ENCODE assay signal across 20 mouse cellular contexts in the genomic region with DNA sequence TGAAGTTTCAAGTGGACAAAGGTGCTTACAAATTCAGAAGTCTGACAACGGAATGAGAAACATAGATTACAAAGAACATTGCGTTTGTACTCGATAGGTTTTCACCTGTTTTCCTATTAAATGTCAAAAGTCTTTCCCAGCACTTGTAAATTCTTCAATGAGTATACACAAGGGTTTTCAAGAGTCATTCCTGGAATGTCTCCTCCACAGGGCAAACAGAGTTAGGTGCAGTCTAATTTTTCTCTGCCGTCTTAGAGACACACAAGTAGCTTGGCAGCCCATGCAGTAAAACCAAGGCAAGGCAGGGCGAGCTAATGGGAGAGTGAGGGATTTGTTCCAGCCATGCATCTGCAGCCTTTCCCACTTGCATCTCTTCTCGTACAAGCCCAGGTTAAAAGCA.
"Had no signal": no experiment of that assay in that cellular context is flagged by ENCODE, and none has a peak within 500 bp of the region (broad histone marks: within the 10 kb centered on the region; RNA-seq: fewer than 3 reads in every experiment).

No protein-coding gene starts in this region.

- H3K36me3 ChIP-seq: limb, embryonic 10.5 days; limb, embryonic 13.5 days; midbrain, embryonic 12.5 days; midbrain, embryonic 15.5 days; neural tube, embryonic 12.5 days; neural tube, embryonic 15.5 days had no signal

- DNase-seq: kidney, adult 18-20 months; kidney, adult 9 months; kidney, postnatal 14 days; kidney, postnatal 4 days; liver; liver, postnatal 0 days; right cerebral cortex, adult 18-20 months; right cerebral cortex, postnatal 25 days; thymus, adult 2 months; thymus, postnatal 25 days had no signal

- H3K9me3 ChIP-seq: limb, embryonic 10.5 days; limb, embryonic 13.5 days; midbrain, embryonic 12.5 days; midbrain, embryonic 15.5 days; neural tube, embryonic 12.5 days; neural tube, embryonic 15.5 days had no signal

- H3K4me2 ChIP-seq: hindbrain, embryonic 14.5 days; limb, embryonic 13.5 days; midbrain, embryonic 12.5 days; midbrain, embryonic 15.5 days; neural tube, embryonic 12.5 days; neural tube, embryonic 15.5 days had no signal

- H3K27me3 ChIP-seq: limb, embryonic 13.5 days; midbrain, embryonic 12.5 days; midbrain, embryonic 15.5 days; neural tube, embryonic 12.5 days; neural tube, embryonic 15.5 days had no signal

- ATAC-seq: hindbrain, postnatal 0 days; inflammation-experienced regulatory T-cells, adult 6 months; liver, postnatal 0 days; midbrain, embryonic 15.5 days had no signal

- H3K9ac ChIP-seq: hindbrain, embryonic 14.5 days; limb, embryonic 13.5 days; liver, embryonic 14.5 days; liver, postnatal 0 days; midbrain, embryonic 12.5 days; midbrain, embryonic 15.5 days; neural tube, embryonic 12.5 days; neural tube, embryonic 15.5 days had no signal

- H3K27ac ChIP-seq: hindbrain, embryonic 14.5 days; hindbrain, postnatal 0 days; limb, embryonic 10.5 days; limb, embryonic 13.5 days; liver, embryonic 14.5 days; midbrain, embryonic 12.5 days; midbrain, embryonic 15.5 days; neural tube, embryonic 12.5 days; neural tube, embryonic 15.5 days had no signal

- H3K4me3 ChIP-seq: limb, embryonic 10.5 days; limb, embryonic 13.5 days; midbrain, embryonic 12.5 days; midbrain, embryonic 15.5 days; neural tube, embryonic 12.5 days; neural tube, embryonic 15.5 days had no signal
